Mouse (Mus musculus) adrenal gland, postnatal 25 days (tissue): ENCODE measurements around the gene Atf6. TPM values are rescaled to one million over a fixed set of nuclear protein-coding genes. Genes with fewer than 3 reads are reported as not detected.

ENCODE experiments used
- DNase-seq: peaks from one replicate; pipeline ENCODE4 v3.0.0; 2021; ENCODE audit warnings: mixed read lengths
- long read RNA-seq: library from polyadenylated mRNA; stranded (forward); transcript quantifications from one replicate; pipeline ENCODE4 v2.0.0, GENCODE M21; 2021
- total RNA-seq: library from RNA; stranded (reverse); gene quantifications from 2 replicates; pipeline ENCODE4 v1.2.3, GENCODE M21; 2021

Atf6 gene
- total RNA-seq = 34.5 and 34.8 TPM in 2 replicates
- long read RNA-seq, full-length matches to known transcripts = 2 of 12 reads
- long read RNA-seq, partial matches to known transcripts = 3 of 12 reads
- long read RNA-seq, other reads (novel, unspliced or antisense) = 7 of 12 reads

- DNase-seq = peak; percentile 96
Measured at GRCm38 (mm10) chr1:170867691-170868105, at the start of gene Atf6. Gene Atf6 (minus strand): TSS chr1:170867771.

GRCm38 (mm10) chr1:170915657-170916056, 48.1 kb upstream of the Atf6 start:
- no peak for DNase-seq

DNA sequence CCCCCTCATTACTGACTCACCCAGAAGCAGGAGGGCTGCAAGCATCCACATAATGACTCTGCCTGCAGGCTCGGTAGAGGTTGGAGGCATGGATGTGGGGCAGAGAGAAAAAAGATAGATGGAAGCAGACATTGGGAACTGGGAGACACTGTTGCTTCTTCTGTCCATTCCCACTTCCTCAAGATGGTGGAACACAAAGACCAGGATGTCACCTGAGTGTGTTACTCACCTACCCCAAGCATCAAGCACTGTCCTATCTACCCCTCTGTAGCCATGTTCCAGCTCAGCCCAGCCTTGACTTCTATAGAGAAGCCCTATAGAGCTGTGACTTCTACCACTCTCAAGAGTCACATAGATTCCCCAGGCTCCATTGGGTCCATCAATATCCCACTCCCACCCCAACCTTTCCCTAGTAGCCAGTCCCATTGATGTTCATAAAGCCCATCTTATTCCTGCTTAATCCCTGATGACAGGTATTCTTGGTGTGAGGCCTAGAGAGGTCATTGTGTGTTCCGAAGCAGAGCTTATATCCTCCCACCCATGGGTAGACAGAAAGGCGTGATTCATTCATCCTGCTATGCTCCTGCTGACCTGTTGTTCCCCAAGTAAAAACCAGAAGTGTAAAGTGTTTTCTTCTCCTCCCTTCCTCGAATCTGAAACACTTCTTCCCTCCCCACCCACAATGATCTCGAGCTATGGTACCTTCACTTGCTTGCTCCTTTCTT, 45.5 kb upstream of the Atf6 start, which contains the start of gene Fcrlb:
TSS of gene Fcrlb (minus strand) at position 51 of the 725 bp plus-strand sequence.
- DNase-seq = no peak

GRCm38 (mm10) chr1:170911907-170912660, 44.5 kb upstream of the Atf6 start:
- no peak for DNase-seq

DNA sequence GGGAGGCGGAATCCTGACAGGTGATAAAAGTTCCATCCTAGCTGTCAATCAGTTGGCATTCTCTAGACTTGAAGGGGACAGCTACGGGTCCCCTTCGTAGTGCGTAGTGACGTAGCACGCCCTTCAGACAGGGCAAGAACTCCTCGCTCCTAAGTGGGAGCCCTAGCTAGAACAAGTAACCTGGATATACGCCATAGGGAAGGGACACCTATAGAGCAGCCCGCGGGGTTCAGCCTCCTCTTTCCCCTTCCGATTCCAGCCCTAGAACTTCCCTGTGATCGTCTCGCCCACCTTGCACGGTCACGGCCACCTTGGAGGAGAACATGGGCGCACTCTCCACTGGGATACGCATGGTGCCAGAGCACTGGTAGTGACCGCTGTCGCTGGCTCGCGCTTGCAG, 40.8 kb upstream of the Atf6 start:
- no peak for DNase-seq

DNA sequence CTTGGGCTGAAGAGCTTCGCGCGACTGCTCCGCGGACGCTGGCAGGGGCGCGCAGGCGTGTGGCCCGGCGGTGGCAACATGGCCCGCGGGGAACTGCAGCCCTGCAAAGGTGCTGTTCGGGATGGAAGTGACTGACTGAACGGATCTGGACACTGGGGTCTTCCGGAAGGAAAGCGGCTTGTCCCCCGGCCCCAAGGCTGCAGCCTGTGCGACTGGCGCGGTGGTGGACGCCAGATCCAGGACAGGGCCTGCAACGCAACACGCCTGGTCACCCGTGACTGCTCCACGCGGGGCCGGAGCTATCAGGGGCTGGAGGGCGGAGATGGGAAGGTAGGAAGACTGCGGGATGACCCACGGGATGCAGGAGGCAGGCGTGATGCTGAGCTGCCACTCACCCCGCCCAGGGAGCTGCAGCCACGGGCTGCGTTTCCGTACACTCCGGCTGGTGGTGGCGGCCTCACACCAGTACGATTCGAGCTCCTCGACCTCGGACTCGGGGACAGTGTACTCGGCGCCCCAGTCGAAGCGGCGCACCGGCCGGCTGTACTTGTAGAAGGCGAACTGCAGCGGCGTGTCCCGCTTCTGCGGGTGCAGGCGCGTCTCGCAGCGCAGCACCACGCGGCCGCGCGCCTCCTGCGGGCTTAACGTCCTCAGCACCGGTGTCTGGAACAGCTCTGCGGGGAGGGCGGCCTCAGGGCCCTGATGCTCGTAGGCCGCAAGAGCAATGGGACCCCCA, 40.1 kb upstream of the Atf6 start:
- peak; percentile 54 for DNase-seq

DNA sequence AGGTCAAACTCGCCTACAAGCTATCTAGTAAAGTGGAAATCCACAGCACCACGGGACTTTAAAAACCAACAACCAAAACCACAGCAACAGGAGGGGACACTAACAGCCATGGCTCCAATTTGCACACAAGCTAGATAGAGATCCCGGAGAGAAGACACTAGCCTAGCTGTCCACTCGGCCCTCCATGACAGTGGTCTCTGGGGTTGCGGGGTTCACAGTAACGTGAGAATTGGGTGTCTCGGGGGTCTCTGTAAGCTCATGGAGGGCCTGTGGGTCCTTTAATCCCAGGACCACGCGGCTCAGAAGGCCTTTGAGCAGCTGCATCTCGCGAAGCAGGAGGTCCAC, 39.5 kb upstream of the Atf6 start:
- DNase-seq = no peak

DNA sequence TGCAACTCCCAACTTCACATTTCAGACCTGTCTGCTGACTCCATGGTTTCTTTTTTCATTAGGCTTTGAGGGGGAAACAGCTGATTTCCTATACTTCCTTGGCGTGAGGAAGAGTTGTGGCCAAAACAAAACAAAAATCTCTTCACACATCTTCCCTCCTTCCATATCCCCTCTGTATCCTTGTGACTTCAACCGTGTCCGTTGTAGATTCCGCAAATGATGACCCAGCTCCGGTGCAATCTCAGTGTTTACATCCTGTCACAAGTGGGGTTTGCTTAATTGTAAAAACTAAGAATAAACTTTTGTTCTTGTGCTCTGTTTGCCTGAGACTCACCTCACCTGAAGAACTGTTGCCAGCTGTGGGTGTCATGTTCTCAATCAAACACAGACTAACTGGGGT, 35.9 kb upstream of the Atf6 start:
- no peak for DNase-seq

- DNase-seq = peak; percentile 89
Measured at GRCm38 (mm10) chr1:170901536-170902238, 34.1 kb upstream of the Atf6 start.

GRCm38 (mm10) chr1:170900799-170901467, 33.4 kb upstream of the Atf6 start:
- no peak for DNase-seq

- no peak for DNase-seq
Measured at GRCm38 (mm10) chr1:170898413-170899075, 31.0 kb upstream of the Atf6 start.

DNA sequence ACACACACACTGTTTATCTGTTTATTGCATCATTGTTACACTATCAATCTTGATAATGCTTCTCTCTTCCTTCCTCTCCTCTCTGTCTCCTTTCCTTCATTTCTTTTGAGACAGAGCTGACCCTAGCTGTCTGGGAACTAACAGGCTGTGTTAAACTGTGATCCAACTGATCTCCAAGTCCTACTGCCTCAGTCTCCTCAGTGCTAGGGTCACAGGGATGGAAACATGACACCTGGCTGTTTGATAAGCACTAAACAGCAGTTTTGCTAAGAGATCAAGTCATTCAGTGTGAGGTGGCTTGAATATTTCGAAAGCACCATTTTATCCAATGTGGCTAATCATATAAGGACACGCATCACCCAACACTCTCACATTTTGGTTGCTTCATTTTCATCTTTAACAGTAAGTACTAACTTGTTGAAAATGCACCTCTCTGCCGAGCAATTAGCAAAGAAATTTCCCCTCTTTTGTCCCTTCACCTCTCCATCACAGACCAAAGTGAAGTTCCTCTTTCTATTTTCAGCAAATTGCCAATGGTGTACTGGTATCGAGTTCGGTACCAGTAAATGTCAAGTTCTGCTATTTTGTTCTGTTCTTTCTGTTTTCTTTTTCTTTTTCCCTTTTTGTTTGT, 29.2 kb upstream of the Atf6 start:
- no peak for DNase-seq

DNA sequence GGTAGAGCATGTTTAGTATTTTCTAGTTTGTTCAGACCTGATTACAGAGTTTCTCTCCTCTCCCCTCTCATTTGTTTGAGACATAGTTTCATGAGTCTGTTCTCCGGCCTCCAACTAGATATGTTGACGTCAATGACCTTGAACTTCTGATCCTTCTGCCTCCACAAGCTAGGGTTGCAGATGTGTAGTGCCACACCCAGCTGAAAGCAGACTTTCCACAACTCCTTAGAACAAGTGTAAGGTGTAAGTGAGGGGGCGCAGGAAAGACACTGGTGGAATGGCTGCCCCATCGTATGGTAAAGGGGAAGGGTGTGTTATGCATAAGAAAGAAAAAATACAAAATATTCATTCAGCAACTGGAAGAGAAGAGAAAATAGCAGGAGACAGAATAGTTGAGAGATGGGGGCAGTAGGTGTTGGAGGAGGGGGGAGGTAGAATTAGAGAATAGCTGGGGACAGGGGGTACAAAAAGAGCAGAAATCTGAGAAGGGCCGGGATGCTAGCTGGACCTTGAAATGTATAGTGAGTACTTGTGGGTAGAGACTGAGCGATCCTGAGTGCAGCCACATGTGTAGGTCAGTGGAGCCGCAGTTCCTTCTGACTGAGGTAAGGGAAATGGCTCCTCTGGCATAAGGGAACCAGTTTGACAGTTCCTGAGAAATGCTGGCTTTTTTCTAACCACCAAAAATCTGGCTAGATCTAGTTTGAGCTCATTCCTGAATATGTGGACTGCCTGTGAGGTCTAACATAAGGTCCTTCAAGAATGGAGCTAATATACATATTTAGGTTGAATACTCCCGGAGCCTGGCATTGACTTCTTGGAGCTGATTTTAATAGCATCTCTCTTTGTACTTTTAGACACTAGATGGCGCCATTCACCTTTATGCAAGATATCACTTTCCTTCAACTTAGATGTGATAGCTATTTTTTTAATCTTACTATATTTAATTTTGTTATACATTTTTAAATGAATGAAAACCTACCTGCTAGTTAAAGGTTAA, 27.3 kb upstream of the Atf6 start:
- DNase-seq = no peak

- no peak for DNase-seq
Measured at GRCm38 (mm10) chr1:170892279-170892678, 24.7 kb upstream of the Atf6 start.

GRCm38 (mm10) chr1:170891646-170892045, 24.1 kb upstream of the Atf6 start:
- no peak for DNase-seq

GRCm38 (mm10) chr1:170889310-170889709, 21.7 kb upstream of the Atf6 start:
- no peak for DNase-seq

GRCm38 (mm10) chr1:170886044-170886458, 18.5 kb upstream of the Atf6 start:
- DNase-seq = no peak

- peak; percentile 84 for DNase-seq
Measured at GRCm38 (mm10) chr1:170884978-170885561, 17.5 kb upstream of the Atf6 start, which contains the start of the genes Gm26620 and Dusp12. Gene Gm26620 (plus strand): TSS chr1:170885065. Gene Dusp12 (minus strand): TSS chr1:170885540.

DNA sequence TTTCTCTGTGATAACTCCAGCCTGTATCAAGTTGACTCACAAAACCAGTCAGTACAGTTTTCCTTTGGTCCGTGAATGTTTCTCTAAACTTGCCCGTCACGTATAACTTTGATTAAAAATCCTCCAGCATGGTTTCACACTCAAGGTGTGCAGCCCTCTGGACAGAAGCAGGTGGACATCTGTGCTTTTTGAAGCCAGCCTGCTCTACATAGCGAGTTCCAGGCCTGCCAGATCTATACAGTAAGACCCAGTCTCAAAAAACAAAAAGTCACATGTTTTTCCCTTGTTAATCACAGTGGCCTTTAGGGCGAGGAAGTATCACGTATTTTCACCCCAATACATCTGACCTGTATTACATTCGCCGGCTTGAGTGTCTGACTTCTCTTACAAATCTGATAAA, 16.8 kb upstream of the Atf6 start:
- no peak for DNase-seq
